Mouse (Mus musculus) ES-E14 (cell line): ENCODE results near the gene Spesp1.

Experiments
- HCFC1 ChIP-seq: IDR thresholded peaks from 2 replicates; pipeline ENCODE4 v1.6.1; 2012; ENCODE audit warnings: low read length, inconsistent platforms, borderline replicate concordance; ENCODE audit not compliant: insufficient read depth
- ZC3H11A ChIP-seq: IDR thresholded peaks from 2 replicates; pipeline ENCODE4 v1.6.1; 2012; ENCODE audit warnings: low read depth, mild to moderate bottlenecking, inconsistent platforms, low read length, borderline replicate concordance

GRCm38 (mm10) chr9:62255896-62256576 is 26.0 kb downstream of the Spesp1 start:
- TF ChIP-seq ZC3H11A (no peak), HCFC1 (no peak)
